ENCODE assay signal across 20 mouse cellular contexts in the genomic region with DNA sequence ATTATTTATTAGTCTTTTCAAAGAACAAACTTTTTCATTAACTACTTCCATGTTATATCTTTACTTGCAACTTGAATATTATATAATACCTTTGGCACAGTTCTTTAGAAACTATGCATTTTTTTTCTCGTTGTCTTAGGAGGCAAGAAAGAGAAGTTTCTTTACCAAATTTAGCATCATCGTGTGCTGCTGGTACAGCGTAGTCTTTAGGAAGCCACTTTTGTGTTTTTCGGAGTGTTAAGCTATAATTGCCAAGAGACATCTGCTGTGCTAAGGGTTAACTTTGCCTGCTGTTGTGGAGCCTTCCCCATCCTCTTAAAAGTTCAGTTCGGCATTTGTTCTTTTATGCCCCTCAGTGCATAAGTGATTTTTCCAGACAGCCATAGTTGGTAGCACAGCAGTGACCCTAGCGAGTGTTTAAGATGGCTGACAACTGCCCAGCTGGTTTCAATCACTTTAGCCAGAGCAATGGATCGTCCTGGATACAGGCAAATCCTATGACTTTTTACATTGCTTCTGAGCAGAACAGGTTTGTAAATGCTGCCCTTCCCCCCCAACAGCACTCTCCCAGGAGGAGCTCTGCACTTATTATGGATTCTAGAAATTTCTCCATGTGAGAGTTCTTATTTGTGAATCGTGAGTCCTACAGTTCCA.
DNase-seq lines count a peak whose midpoint lies in the region; ATAC-seq lines count a peak whose summit lies in the region.
"Had no signal": no experiment of that assay in that cellular context is flagged by ENCODE, and none has a peak within 500 bp of the region (broad histone marks: within the 10 kb centered on the region; RNA-seq: fewer than 3 reads in every experiment).

No protein-coding gene starts in this region.

- no peak for DNase-seq in lung, postnatal 4 days
- DNase-seq in embryo, embryonic 10 days (ENCODE audit: low spot score) = peak; percentile 53
- peak; percentile 11 for DNase-seq in embryo, embryonic 9.5 days (ENCODE audit: extremely low spot score)
- DNase-seq in testis, postnatal 10 days (ENCODE audit: low spot score) = no peak
- DNase-seq in thymus, postnatal 10 days (ENCODE audit: low spot score in 2 of 2) = no peak
- DNase-seq: cerebellum, postnatal 10 days; gastrocnemius, postnatal 36 days; kidney, adult 11 months; kidney, postnatal 36 days; layer of hippocampus, adult 9-11 months; right cerebral cortex, postnatal 14 days; thymus, postnatal 25 days had no signal

- no peaks in the 10 kb centered on the region for H3K9me3 ChIP-seq in lung, embryonic 16.5 days (ENCODE audit: control insufficient read depth, low read length)
- no peaks in the 10 kb centered on the region for H3K9me3 ChIP-seq in limb, embryonic 13.5 days
- H3K9me3 ChIP-seq: heart, embryonic 12.5 days; midbrain, embryonic 13.5 days had no signal

- H3K4me2 ChIP-seq in lung, embryonic 16.5 days (ENCODE audit: low read depth, low read length) = no peak overlapping the region
- H3K4me2 ChIP-seq in limb, embryonic 13.5 days (replicated peaks) = 0 out of 2 replicates have a peak overlapping the region, but pooled peaks have one; percentile 9
- H3K4me2 ChIP-seq: heart, embryonic 12.5 days; liver, embryonic 11.5 days; midbrain, embryonic 13.5 days had no signal

- no peak overlapping the region for H3K9ac ChIP-seq in lung, embryonic 16.5 days (ENCODE audit: low read length)
- H3K9ac ChIP-seq in limb, embryonic 13.5 days = no peak overlapping the region
- H3K9ac ChIP-seq: heart, embryonic 12.5 days; midbrain, embryonic 13.5 days had no signal

- H3K4me1 ChIP-seq in lung, embryonic 16.5 days (replicated peaks; ENCODE audit: control insufficient read depth, insufficient read depth, low read length) = no peaks in the 10 kb centered on the region
- H3K4me1 ChIP-seq in limb, embryonic 13.5 days = peaks cover 16% of the 10 kb centered on the region
- H3K4me1 ChIP-seq: heart, embryonic 12.5 days; midbrain, embryonic 13.5 days had no signal

- H3K36me3 ChIP-seq in lung, embryonic 16.5 days (ENCODE audit: control insufficient read depth, insufficient read depth, low read length) = no peaks in the 10 kb centered on the region
- no peaks in the 10 kb centered on the region for H3K36me3 ChIP-seq in limb, embryonic 13.5 days
- H3K36me3 ChIP-seq: heart, embryonic 12.5 days; midbrain, embryonic 13.5 days had no signal

- H3K27ac ChIP-seq in lung, embryonic 16.5 days (ENCODE audit: low read length) = no peak overlapping the region
- 0 out of 2 replicates have a peak overlapping the region, but pooled peaks have one; percentile 15 for H3K27ac ChIP-seq in limb, embryonic 13.5 days
- H3K27ac ChIP-seq: macrophage; midbrain, embryonic 13.5 days had no signal

- peak; percentile 68 for ATAC-seq in lung, embryonic 16.5 days (ENCODE audit: low read depth)
- ATAC-seq in limb, embryonic 13.5 days (ENCODE audit: low FRiP score, low read depth) = peak; percentile 48; the same call in 1 of the 2 replicates
- ATAC-seq: hindbrain, embryonic 16.5 days; midbrain, embryonic 13.5 days had no signal

- no peaks in the 10 kb centered on the region for H3K27me3 ChIP-seq in lung, embryonic 16.5 days (ENCODE audit: control insufficient read depth, insufficient read depth, low read depth, low read length)
- no peaks in the 10 kb centered on the region for H3K27me3 ChIP-seq in limb, embryonic 13.5 days
- H3K27me3 ChIP-seq: heart, embryonic 12.5 days; midbrain, embryonic 13.5 days had no signal

- no peak overlapping the region for H3K4me3 ChIP-seq in lung, embryonic 16.5 days (ENCODE audit: low read length)
- H3K4me3 ChIP-seq in limb, embryonic 13.5 days = no peak overlapping the region
- H3K4me3 ChIP-seq: heart, embryonic 12.5 days; midbrain, embryonic 13.5 days; myocyte had no signal

- 52% methylated on average over 8 of the region's 8 CpGs for WGBS in lung, embryonic 16.5 days
- WGBS in limb, embryonic 13.5 days = 37% methylated on average over 8 of the region's 8 CpGs

Comparison
In these comparisons a context has a peak if more than half of its experiments do, and no peak if none do; other contexts are left out.
1. DNase-seq: peak in embryo, embryonic 10 days (single experiment) and embryo, embryonic 9.5 days (single experiment); none in lung, postnatal 4 days (0 of 2), testis, postnatal 10 days (single experiment) and thymus, postnatal 10 days (0 of 2).